Mouse (Mus musculus) hindbrain, postnatal 0 days (tissue): ENCODE results near the gene Prpf40b. TPM values are rescaled to one million over a fixed set of nuclear protein-coding genes. Genes with fewer than 3 reads are reported as not detected.

ENCODE experiments used
- ATAC-seq: fragments of 200-750 bp; cut with Nextera tagmentation; 2 replicates; pipeline ENCODE4 v1.8.0; 2017; ENCODE audit warnings: mild to moderate bottlenecking, moderate TSS enrichment, moderate library complexity
- DNase-seq: peaks from one replicate; pipeline ENCODE4 v3.0.0-alpha.2; 2015; ENCODE audit warnings: low spot score
- H3K27ac ChIP-seq: fragments of 300-500 bp; sonication (generic); 2 replicates; pipeline ENCODE4 v1.5.1; 2014; ENCODE audit warnings: mild to moderate bottlenecking
- H3K27me3 ChIP-seq: fragments of 300-500 bp; sonication (generic); 2 replicates; pipeline ENCODE4 v1.6.1; 2014; ENCODE audit warnings: low read length, mixed read lengths; ENCODE audit not compliant: insufficient read depth
- H3K36me3 ChIP-seq: fragments of 300-500 bp; sonication (generic); 2 replicates; pipeline ENCODE4 v1.6.1; 2014; ENCODE audit warnings: low read length, mixed read lengths; ENCODE audit not compliant: insufficient read depth
- H3K4me1 ChIP-seq: fragments of 300-500 bp; sonication (generic); 2 replicates; pipeline ENCODE4 v1.6.1; 2014; ENCODE audit warnings: antibody characterized with exemption, low read length, mixed read lengths; ENCODE audit not compliant: insufficient read depth
- H3K4me2 ChIP-seq: fragments of 300-500 bp; sonication (generic); 2 replicates; pipeline ENCODE4 v1.6.1; 2014; ENCODE audit warnings: low read depth, mild to moderate bottlenecking, low read length, moderate library complexity, mixed read lengths
- H3K4me3 ChIP-seq: fragments of 300-500 bp; sonication (generic); 2 replicates; pipeline ENCODE4 v1.5.1; 2014; ENCODE audit warnings: low read length
- H3K9ac ChIP-seq: fragments of 300-500 bp; sonication (generic); replicated peaks from 2 replicates; pipeline ENCODE4 v1.6.1; 2014; ENCODE audit warnings: mild to moderate bottlenecking, low read length, moderate library complexity, mixed read lengths
- H3K9me3 ChIP-seq: fragments of 300-500 bp; sonication (generic); 2 replicates; pipeline ENCODE4 v1.6.1; 2016; ENCODE audit warnings: low read length, mixed read lengths
- CTCF ChIP-seq: IDR thresholded peaks from 2 replicates; pipeline ENCODE4 v1.5.1; 2016; ENCODE audit warnings: antibody characterized with exemption, control low read depth, low read depth
- WGBS: fragments of 180-500 bp; shearing (Covaris S2); extraction: QIAGEN DNeasy Blood & Tissue Kit; methylation state at CpG from one replicate; pipeline ENCODE4 v1.1.7; 2014; 5-methylcytosine and 5-hydroxymethylcytosine counted together
- polyA plus RNA-seq: library from polyadenylated mRNA; unstranded; fragments of >200 nt; fragmentation: Nextera tagmentation; extraction: Ambion mirVana; gene quantifications from 2 replicates; pipeline ENCODE4 v1.2.1, GENCODE M21; 2015
- total RNA-seq: library from RNA; depleted of rRNA; stranded (reverse); fragments of >200 nt; gene quantifications from 2 replicates; pipeline ENCODE4 v1.2.3, GENCODE M21; 2014

The Prpf40b gene
- total and polyA plus RNA-seq, 2 experiments from 2014 or later, result 94.2 to 101 TPM

GRCm38 (mm10) chr15:99284527-99285188 is 10.2 kb upstream of the Prpf40b start:
- H3K27me3 ChIP-seq, result no peaks in the 10 kb centered on the region
- H3K4me2 ChIP-seq, result no peak overlapping the region
- no peak for TF ChIP-seq CTCF
- 48% methylated on average over 14 of the region's 14 CpGs for WGBS
- no peak overlapping the region for H3K27ac ChIP-seq
- H3K9ac ChIP-seq, result no peak overlapping the region
- H3K36me3 ChIP-seq, result no peaks in the 10 kb centered on the region
- ATAC-seq (no peak), DNase-seq (no peak)
- no peaks in the 10 kb centered on the region for H3K4me1 ChIP-seq
- no peaks in the 10 kb centered on the region for H3K9me3 ChIP-seq
- H3K4me3 ChIP-seq, result no peak overlapping the region

DNA sequence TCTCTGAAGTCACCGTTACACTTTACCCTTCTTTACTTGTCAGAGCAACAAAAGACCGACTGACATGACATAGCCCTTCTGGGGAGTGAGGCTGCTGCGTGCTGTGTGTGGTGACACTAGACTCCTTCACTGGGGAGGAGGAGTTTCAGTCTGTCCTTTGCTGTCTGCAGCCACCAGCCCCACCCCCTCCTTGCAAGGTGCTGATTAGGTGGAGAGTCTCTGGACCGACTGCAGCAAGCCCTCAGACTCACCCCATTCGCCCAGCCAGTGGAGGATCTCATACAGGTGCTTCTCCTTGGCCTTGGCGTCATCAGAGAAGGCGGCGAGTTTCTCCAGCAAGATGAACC is 9.7 kb upstream of the Prpf40b start:
- Histone ChIP-seq H3K9ac (no peak overlapping the region), H3K4me1 (no peaks in the 10 kb centered on the region), H3K27ac (no peak overlapping the region), H3K36me3 (no peaks in the 10 kb centered on the region), H3K4me2 (no peak overlapping the region), H3K9me3 (no peaks in the 10 kb centered on the region), H3K4me3 (no peak overlapping the region), H3K27me3 (no peaks in the 10 kb centered on the region)
- no peak for DNase-seq
- TF ChIP-seq CTCF, result no peak
- ATAC-seq, result no peak
- 50% methylated on average over 8 of the region's 8 CpGs for WGBS

- ATAC-seq, result no peak
- Histone ChIP-seq H3K27me3 (no peaks in the 10 kb centered on the region), H3K4me3 (no peak overlapping the region)
These were observed 4.3 kb upstream of the Prpf40b start for GRCm38 (mm10) chr15:99290586-99290985.

DNA sequence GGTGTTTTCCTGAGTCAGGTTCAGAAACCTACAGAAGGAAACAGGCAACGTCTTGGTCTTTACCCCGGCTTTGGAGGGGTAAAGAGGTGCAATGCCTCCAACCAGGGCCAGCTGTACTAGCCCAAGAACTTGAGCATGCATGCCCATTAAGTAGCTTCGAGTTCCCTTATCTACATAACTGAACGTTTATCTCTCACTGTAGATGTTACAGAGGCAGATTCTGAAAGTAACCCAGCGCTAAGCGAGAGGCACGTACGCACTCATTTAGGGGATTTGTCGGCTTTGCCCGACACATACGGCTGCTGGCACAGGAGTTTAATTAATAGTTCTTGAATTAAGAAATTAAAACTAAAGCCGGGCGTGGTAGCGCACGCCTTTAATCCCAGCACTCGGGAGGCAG is 600 bp upstream of the Prpf40b start:
- DNase-seq (peak; percentile 9), ATAC-seq (no peak)
- peak overlapping the region; percentile 70; the same call in 1 of the 2 replicates for H3K9ac ChIP-seq
- TF ChIP-seq CTCF, result no peak
- no peaks in the 10 kb centered on the region for H3K36me3 ChIP-seq
- H3K4me3 ChIP-seq, result peak overlapping the region; percentile 74
- peak overlapping the region; percentile 91; the same call in 1 of the 2 replicates for H3K27ac ChIP-seq
- H3K4me1 ChIP-seq, result no peaks in the 10 kb centered on the region; the same call in 1 of the 2 replicates
- H3K9me3 ChIP-seq, result no peaks in the 10 kb centered on the region
- 23% methylated on average over 16 of the region's 16 CpGs for WGBS
- H3K27me3 ChIP-seq, result no peaks in the 10 kb centered on the region
- H3K4me2 ChIP-seq, result peak overlapping the region; percentile 68

More at GRCm38 (mm10) chr15:99290586-99290985, 4.3 kb upstream of the Prpf40b start:
- Histone ChIP-seq H3K9ac (no peak overlapping the region), H3K36me3 (no peaks in the 10 kb centered on the region), H3K9me3 (no peaks in the 10 kb centered on the region), H3K27ac (no peak overlapping the region), H3K4me1 (no peaks in the 10 kb centered on the region; the same call in 1 of the 2 replicates), H3K4me2 (no peak overlapping the region)
- 95% methylated on average over 11 of the region's 11 CpGs for WGBS
- DNase-seq, result no peak
- TF ChIP-seq CTCF, result no peak

- Histone ChIP-seq H3K9ac (peak within 1 kb of the TSS; percentile 70), H3K4me2 (peak within 1 kb of the TSS; percentile 68), H3K4me3 (peak within 1 kb of the TSS; percentile 74), H3K4me1 (no peaks in the 10 kb centered on the region; the same call in 1 of the 2 replicates), H3K27ac (peak within 1 kb of the TSS; percentile 91), H3K27me3 (no peaks in the 10 kb centered on the region), H3K9me3 (no peaks in the 10 kb centered on the region), H3K36me3 (no peaks in the 10 kb centered on the region)
- DNase-seq, result peak; percentile 36
- WGBS, result 2% methylated on average over 15 of the region's 17 CpGs
- TF ChIP-seq CTCF, result no peak
- peak; percentile 46 for ATAC-seq
These were observed 646 bp downstream of the Prpf40b start, which contains the start of gene Fam186b for GRCm38 (mm10) chr15:99295484-99295981. TSS of gene Fam186b (minus strand) at chr15:99295888.

DNA sequence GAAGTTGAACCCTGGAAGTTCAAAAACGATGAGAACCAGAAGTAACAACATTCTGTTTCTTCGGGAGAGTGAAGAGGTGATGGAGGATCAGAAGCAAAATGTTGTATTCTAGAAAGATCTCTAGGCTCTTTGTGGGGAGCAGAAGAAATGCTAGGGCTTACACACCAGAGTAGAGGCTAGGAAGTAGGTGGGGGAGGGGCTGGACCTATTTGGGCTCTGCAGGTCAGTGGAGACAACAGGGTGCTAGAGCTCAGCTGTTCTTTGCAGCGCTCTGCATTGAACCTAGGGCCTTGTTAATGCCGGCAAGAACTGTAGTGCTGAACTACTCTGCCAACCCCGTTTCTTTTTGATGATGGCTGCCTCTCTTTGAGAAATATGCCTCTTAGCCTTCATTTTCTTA is 1.3 kb downstream of the Prpf40b start:
- H3K27ac ChIP-seq, result peak overlapping the region; percentile 91; the same call in 1 of the 2 replicates
- no peak for TF ChIP-seq CTCF
- H3K9me3 ChIP-seq, result no peaks in the 10 kb centered on the region
- H3K4me1 ChIP-seq, result no peaks in the 10 kb centered on the region; the same call in 1 of the 2 replicates
- H3K4me2 ChIP-seq, result peak overlapping the region; percentile 68
- DNase-seq (no peak), ATAC-seq (no peak)
- H3K4me3 ChIP-seq, result peak overlapping the region; percentile 74
- 0 out of 2 replicates have a peak overlapping the region, but pooled peaks have one; percentile 21 for H3K9ac ChIP-seq
- H3K36me3 ChIP-seq, result no peaks in the 10 kb centered on the region
- H3K27me3 ChIP-seq, result no peaks in the 10 kb centered on the region
- WGBS, result 38% methylated on average over 5 of the region's 5 CpGs

DNA sequence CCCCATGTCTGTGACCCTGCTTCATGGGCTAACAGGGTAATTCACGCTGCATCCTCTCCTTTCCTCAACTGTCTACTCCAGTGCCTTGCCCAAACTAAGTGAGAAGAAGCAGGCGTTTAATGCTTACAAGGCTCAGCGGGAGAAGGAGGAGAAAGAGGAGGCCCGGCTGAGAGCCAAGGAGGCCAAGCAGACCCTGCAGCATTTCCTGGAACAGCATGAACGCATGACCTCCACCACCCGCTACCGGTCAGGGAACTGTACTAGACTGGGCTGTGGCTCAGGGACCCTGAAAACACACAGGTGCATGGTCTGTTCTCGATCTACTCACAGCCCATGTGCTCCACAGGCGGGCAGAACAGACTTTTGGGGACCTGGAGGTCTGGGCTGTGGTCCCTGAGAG is 12.6 kb downstream of the Prpf40b start:
- H3K36me3 ChIP-seq, result peaks cover 77% of the 10 kb centered on the region

More for the DNA sequence above, 12.6 kb downstream of the Prpf40b start:
- Histone ChIP-seq H3K4me1 (no peaks in the 10 kb centered on the region), H3K27me3 (no peaks in the 10 kb centered on the region), H3K9ac (no peak overlapping the region), H3K4me2 (no peak overlapping the region), H3K4me3 (no peak overlapping the region), H3K27ac (no peak overlapping the region), H3K9me3 (no peaks in the 10 kb centered on the region)
- DNase-seq (no peak), ATAC-seq (no peak)
- no peak for TF ChIP-seq CTCF
- WGBS, result 83% methylated on average over 9 of the region's 9 CpGs
